Mouse (Mus musculus) Muller cell, postnatal 12 days (primary cell): ENCODE results near the gene Hebp1.

Source experiments
- DNase-seq: peaks from one replicate; pipeline ENCODE4 v3.0.0-alpha.2; 2015; ENCODE audit errors: inconsistent ontology term

Hebp1 gene

GRCm38 (mm10) chr6:135116479-135116878 lies 81.3 kb downstream of the Hebp1 start:
- DNase-seq: no peak

- no peak for DNase-seq
Measured at GRCm38 (mm10) chr6:135113114-135113436, 84.7 kb downstream of the Hebp1 start.

GRCm38 (mm10) chr6:135112411-135113113 lies 85.3 kb downstream of the Hebp1 start:
- DNase-seq: peak; percentile 73

GRCm38 (mm10) chr6:135107014-135107413 lies 90.8 kb downstream of the Hebp1 start:
- DNase-seq: no peak

- no peak for DNase-seq
Measured at GRCm38 (mm10) chr6:135102736-135103303, 95.0 kb downstream of the Hebp1 start.

- no peak for DNase-seq
Measured at GRCm38 (mm10) chr6:135100787-135101472, 96.9 kb downstream of the Hebp1 start.

- no peak for DNase-seq
Measured at GRCm38 (mm10) chr6:135092798-135093470, 104.9 kb downstream of the Hebp1 start.

- no peak for DNase-seq
Measured at GRCm38 (mm10) chr6:135090661-135091060, 107.2 kb downstream of the Hebp1 start.

GRCm38 (mm10) chr6:135089786-135090185 lies 108.0 kb downstream of the Hebp1 start:
- DNase-seq: no peak

GRCm38 (mm10) chr6:135087721-135088451 lies 109.9 kb downstream of the Hebp1 start:
- DNase-seq: peak; percentile 82
